Comparison of ENCODE assay signal across 14 mouse cellular contexts in genomic region chr10:69616953-69617352, GRCm38 (mm10).
DNase-seq lines count a peak whose midpoint lies in the region; ATAC-seq lines count a peak whose summit lies in the region.
"Had no signal": no experiment of that assay in that cellular context is flagged by ENCODE, and none has a peak within 500 bp of the region (broad histone marks: within the 10 kb centered on the region; RNA-seq: fewer than 3 reads in every experiment).

No protein-coding gene starts in this region.

- intact Hi-C loops in gastrocnemius, postnatal 14 days (cut with DNase I; ENCODE audit: low total_unique reads): no loop called here
- intact Hi-C loops in heart, postnatal 10 days (cut with DNase I): no loop called here

- no peak for ATAC-seq in monocyte, adult 5-6 weeks (replicated peaks; ENCODE audit: insufficient number of reproducible peaks, low FRiP score, low TSS enrichment, poor library complexity, severe bottlenecking)
- ATAC-seq: forebrain, embryonic 14.5 days; intestine, embryonic 15.5 days had no signal

- peak; percentile 38 to 43 for DNase-seq in cerebellum, postnatal 36 days
- no peak for DNase-seq in cerebellum, adult 11-12 months
- DNase-seq in lung, postnatal 10 days: peak; percentile 13
- no peak for DNase-seq in lung, adult 18-20 months
- peak; percentile 49 for DNase-seq in gastrocnemius, postnatal 14 days
- DNase-seq in heart, postnatal 10 days: peak; percentile 27 to 30
- DNase-seq in kidney, postnatal 25 days: no peak
- DNase-seq: adrenal gland, postnatal 36 days; embryo, embryonic 11 days; lung, embryonic 14.5 days; right cerebral cortex, postnatal 25 days had no signal

Comparison
In these comparisons a context has a peak if more than half of its experiments do, and no peak if none do; other contexts are left out.
1. DNase-seq: peak in cerebellum, postnatal 36 days (2 of 2), lung, postnatal 10 days (single experiment), gastrocnemius, postnatal 14 days (single experiment) and heart, postnatal 10 days (2 of 2); none in cerebellum, adult 11-12 months (single experiment), lung, adult 18-20 months (0 of 2) and kidney, postnatal 25 days (0 of 2).